Mouse (Mus musculus) gastrocnemius, postnatal 25 days (tissue): ENCODE data around the gene Rnf224. TPM values are rescaled to one million over a fixed set of nuclear protein-coding genes. Genes with fewer than 3 reads are reported as not detected.

Experiments
- DNase-seq: peaks from one replicate; pipeline ENCODE4 v3.0.0; 2022
- total RNA-seq, 2 experiments: library from RNA; stranded (reverse); gene quantifications; 1 replicate in 1 of 2; 2 replicates in 1 of 2; pipeline ENCODE4 v1.2.3; 2021

Gene Rnf224
- total RNA-seq, 2 experiments from 2014 or later, result not detected

DNA sequence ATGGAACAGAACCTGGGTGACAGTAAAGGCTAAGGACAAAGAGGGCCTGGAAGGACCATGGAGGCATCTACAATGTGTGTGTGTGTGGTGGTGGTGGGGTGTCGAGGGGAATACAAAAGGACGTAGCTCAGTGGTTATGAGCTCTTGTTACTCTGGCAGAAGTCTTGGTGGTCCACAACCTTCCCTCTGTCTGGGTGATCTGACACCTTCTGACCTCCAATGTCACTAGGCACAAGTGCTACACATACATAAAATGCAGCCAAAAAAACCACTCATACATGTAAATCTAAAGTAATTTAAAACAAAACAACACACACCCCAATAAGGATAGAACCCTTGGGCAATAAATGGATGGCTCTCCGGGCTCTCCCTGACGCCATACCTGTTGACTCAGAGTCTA is 9.2 kb downstream of the Rnf224 start:
- DNase-seq, result no peak

DNA sequence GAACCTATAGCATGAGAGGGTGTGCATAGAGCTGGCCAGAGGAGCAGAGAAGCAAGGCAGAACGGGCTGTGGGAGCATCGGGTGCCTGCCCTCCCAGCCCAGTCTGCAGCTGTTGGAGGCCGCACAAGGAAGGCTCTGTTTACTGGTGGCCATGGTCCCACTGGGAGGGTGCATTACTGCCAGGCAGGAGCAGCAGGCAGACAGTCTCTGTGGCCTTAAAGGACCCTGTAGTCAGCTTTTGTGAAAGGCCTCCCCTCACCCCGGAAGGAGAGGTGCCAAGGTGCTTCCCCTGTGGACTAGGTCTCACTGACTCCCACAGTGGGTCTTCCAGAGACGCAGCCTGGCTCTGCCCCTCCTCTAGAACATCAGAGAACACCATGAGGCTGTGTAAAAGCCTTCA is 9.7 kb downstream of the Rnf224 start:
- peak; percentile 71 for DNase-seq

DNA sequence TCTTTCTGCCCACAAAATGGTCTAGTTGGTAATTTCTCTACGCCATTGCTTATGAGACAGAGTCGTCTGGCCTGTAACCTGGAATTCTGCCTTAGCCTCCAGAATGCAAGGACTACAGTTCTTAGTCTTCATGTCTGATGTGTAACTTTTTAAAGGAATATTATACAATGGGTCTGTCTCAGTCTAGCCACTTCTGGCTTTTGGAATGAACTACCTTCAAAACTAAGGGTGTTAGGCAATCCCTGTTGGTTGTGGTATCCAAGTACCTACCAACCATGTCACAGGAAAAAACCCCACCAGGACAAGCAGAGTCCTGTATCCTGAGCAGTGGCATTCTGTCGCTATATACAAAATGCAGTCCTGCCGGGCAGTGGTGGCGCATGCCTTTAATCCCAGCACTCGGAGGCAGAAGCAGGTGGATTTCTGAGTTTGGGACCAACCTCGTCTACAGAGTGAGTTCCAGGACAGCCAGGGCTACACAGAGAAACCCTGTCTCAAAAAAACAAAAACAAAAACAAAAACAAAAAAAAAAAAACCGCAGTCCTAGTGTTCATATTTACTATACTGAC is 10.7 kb downstream of the Rnf224 start:
- DNase-seq, result no peak

DNA sequence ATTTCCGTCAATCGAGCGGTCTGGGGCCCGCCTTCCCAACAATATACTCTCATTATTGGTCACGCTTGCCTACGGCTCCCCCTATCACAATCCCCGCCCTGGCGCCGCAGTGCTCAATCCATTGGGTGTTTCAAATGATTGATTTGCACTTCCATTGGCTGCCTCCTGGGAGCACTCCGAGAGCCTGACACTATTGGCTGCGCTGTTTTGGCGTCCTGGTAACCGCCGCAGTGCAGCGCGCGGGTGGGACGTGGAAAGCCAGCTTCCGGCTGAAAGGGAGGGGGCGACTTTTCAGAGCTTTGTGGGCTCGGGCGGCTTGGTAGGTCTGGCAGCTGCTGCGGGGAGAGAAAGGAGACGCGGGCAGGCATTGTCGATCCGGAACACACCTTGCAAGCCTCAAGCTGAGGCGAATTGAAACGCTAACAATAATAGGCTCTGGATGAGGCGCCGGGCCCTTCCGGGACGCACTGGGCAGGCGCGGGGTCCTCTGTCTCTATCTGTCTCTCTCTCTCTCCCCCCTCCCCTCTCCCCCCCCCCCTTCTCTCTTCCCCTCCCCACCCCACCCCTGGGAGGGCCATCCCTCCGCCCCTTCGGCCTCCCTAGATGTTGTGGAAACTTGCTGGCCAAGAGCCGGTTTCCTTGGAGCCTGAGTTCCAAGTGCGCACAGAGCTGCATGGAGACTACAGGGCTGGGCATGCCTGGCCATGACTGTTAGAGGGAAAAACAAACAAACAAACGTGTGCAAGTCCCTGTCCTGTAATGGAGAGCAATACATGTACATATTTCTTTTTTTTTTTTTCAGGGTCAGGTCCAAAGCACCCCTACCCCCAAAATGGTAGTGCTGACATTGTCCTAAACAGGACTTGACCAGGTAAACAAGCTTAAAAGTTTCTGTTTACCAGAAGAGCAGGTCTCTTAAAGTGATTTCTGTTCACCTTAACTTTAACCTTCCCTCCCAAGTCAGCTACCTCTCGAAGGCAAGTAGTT is 11.5 kb downstream of the Rnf224 start:
- DNase-seq, result peak; percentile 99

DNA sequence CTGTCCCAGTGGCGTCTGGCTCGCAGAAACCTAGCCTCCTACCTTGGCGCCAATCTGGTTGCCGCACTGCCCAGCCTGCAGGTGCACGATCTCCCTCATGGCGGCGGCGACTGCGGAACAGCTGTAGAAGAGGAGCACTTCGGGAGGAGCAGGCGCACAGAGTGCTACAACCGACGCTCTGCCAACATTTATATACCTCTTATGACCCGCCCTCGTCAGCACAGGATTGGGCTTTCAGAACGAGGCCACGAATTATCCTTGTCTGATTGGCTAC is 12.2 kb downstream of the Rnf224 start, which contains the start of gene Tubb4b:
Tubb4b (minus strand) TSS at position 211 of the 274 bp plus-strand sequence.
- DNase-seq, result no peak

DNA sequence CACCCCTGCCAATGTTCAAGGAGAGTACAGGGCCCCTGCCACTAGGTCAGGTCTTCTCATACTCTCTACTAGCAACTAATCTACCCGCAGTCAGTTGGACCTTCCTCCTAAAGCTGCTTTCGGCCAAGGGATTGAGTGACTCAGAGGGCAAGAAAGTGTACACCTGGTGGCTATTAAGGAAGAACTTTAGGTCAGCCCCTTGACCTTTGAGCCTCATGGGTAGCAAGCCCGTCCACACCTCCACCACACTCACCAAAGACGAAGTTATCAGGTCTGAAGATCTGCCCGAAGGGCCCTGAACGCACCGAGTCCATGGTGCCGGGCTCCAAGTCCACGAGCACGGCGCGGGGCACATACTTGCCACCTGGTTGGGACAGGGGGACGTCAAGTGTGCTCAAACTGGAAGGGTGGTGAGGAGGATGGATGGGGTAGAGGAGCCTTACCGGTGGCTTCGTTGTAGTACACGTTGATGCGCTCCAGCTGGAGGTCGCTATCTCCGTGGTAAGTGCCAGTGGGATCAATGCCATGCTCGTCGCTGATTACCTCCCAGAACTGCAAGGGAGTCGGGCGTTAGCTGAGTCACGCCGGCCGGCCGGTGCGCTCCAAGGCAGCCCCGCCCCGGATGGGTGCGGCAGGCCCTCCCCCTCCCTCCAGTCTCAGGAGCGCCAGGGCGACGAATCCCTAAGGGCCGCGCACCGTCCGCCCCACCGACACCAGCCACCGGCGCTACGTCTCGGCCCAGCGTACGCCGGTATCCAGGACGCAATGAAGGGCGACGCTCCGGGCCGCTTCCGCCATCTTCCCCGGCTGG is 12.7 kb downstream of the Rnf224 start:
- peak; percentile 87 for DNase-seq

DNA sequence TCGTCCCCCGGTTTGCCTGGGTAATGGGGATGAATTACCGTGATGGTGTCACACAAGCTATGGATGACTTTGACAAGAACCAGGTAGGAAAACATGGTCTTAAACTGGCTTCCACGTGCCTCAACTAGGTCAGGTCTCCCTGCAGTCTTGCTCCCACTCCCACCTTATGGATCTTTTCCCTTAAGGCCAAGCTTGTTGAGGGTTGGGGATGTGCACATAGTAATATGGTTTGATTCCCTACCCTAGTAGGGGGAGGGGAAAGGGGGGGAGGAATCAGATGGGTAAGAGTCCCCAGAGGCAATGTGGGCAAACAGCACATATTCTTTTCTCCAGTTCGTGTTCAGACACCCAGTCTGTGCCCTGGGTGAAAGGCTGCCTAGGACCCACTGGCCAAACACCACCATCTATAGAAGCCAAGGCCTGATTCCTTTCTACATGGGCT is 15.2 kb downstream of the Rnf224 start:
- no peak for DNase-seq

DNA sequence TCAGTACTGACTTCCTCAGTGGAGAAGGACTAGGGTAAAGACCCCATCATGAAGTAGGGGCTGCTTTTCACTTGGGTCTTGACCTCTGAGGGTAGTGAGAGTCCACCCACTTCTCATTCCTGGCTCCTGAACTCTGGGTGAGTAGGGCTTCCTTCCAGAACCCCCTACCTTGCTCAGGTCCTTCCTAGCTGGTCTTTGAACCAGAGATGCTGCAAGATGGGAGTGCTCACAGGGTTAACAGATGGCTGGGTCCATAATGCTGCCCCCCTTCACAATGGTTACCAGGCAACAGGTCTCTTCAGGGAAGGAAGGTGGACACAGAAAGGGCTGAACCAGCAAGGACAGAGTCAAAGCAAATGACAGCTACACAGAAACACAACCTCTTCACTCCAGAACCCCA is 18.1 kb downstream of the Rnf224 start, which contains the start of gene Fam166a:
Fam166a (plus strand) TSS at position 301 of the 400 bp plus-strand sequence.
- DNase-seq, result no peak

DNA sequence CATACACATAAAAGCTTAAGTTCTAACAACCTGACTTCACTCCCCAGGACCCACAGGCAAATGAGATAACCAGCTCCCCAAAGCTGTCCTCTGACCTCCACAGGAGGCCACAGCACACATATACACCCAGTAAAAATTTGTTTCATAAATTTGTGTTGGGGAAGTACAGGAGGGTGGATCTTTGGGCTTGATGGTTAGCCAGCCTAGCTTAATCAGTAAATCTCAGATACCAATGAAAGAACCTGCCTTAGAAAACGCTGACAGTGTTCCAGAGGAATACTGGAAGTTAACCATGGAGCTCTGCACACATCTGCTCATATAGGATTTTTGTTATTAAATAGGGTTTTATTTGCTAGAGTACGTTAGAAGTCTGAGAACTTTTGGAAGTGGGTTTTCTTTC is 18.9 kb downstream of the Rnf224 start:
- DNase-seq, result no peak

DNA sequence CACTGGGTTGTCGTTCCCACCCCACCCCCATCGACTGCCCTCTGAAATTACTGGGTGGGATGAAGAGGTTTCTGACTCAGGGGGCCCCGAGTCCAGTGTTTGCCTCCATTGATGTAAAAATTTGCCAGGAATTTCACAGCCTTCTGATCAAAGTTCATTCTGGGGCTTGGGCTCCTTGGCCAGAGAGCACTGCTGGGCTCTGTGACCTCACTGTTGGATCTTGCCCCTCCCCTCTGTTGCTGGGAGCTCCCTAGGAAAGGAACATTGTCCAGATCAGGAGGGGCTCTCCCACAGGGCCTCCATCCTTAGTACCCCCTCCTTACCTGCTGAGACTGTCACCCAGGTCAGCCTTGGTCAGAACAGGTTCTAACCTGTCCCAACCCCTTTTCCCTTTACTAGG is 22.1 kb downstream of the Rnf224 start, which contains the start of gene Stpg3:
Stpg3 (minus strand) TSS at position 194 of the 400 bp plus-strand sequence.
- no peak for DNase-seq

DNA sequence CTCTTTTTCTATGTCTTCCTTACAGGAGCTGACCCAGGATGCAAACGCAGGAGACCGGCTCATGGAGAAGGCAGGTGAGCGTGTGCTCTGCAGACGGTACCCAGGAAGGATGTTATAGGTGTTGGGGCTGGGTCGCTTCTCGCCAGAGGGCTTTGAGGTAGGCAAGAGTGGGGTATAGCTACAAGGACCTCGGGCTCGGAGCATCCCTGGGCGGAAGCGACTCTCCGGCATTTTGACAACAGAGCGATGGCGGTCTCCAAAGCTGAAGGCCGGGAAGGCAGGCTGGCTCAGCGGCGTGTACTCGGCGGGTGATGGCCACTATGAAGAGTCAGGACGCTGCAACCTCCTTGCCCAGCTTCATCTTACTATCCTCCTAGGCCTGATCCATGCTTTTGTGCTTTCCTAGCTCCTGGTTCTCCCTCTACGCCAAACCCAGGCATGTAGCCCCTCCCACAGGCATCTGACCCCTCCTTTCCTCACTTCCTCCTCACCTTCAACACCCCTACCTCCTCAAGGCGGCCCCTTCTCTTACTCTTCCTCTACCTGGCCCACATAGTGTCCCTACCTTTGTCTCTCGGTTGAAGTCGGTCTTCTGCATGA is 23.2 kb downstream of the Rnf224 start:
- no peak for DNase-seq

DNA sequence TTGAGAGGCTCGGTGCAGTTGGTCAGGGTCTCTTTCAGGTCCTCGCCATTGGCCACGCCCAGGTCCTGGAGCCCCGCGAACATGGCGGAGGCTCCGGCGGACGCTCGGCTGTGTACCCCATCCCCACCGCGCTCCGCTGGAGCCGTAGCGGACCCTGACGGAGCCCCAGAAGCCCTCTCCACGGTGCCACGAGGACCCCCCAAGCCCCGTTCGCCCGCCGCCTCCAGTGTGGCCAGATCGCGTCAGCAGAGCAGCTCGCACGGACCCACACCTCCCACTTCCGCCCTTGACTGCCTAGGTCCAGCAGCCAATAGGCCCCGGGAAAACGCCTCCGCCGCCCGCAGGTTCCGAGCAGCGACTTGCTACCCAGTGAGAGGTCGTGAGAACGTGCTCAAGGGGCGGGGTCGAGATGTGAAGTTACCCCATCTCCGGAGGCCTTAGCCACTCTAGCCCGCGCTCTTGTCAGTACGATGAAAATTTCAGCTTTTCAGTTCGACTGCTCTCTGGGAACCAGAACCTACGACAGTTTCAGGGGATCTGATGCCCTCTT is 25.4 kb downstream of the Rnf224 start, which contains the start of gene Nelfb:
Nelfb (minus strand) TSS at position 369 of the 550 bp plus-strand sequence.
- peak; percentile 89 for DNase-seq

DNA sequence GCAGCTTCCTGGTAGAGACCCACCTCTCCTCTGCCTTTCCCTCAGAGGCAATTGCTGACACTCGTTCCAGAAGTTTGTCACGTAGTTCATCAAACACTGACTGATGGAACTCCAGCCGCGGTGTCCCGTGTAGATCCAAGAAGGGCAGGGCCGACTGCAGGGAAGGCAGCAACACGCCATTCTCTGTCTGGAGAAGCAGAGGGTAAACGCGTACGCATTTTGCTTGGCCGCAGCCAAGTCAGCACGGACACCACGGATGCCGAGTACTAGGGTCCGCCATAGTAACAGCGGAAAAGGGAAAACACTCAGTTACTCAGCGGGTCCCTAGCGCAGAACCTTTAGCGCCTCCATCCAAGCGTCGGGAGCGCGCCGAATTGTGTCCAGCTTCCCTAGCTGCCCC is 25.9 kb downstream of the Rnf224 start:
- DNase-seq, result no peak

DNA sequence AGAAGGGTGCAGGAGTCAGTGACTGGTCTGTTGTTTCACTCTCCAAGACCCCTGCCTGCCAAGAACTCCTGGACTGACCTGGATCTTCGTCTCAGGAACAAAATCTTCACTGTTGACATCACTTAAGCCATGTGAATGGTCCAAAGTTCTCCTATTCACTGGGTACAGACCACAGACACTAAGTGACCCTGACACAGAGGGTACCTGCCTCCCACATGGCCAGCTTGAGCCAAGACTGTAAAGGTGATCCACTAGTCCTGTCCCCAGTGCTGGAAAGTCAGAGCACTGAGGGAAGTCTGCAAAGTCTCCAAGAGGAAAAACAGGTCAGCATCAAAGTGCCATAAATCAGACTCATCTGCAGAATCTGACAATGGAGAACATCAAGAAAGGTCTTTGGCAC is 29.0 kb downstream of the Rnf224 start:
- DNase-seq, result no peak

DNA sequence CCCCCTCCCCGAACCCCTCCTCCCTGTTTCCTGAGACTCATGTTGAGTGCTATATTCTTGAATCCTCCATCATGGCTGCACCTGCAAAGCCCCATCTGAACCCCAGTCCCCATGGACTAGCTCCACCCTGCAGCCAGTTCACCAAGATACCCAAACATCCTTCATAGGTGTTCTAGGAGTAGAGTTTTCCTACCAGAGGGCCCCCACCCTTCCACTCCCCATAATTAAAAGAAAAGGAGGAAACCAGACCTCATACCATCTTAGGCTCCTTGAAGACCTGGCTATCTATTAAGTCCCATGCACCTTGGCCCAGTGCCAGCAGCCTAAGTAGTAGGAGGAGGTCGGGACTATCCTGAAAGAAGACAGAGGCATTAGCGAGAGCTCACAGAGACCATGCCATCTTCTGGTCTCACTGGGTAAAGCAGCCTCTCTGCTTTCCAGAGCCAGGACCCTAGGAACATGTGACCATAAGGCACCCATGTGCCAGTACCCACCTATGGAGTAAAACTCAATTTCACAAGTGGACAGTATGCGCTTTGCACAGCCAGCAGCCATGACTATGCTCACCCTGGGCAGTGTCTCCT is 32.9 kb downstream of the Rnf224 start:
- DNase-seq, result no peak

DNA sequence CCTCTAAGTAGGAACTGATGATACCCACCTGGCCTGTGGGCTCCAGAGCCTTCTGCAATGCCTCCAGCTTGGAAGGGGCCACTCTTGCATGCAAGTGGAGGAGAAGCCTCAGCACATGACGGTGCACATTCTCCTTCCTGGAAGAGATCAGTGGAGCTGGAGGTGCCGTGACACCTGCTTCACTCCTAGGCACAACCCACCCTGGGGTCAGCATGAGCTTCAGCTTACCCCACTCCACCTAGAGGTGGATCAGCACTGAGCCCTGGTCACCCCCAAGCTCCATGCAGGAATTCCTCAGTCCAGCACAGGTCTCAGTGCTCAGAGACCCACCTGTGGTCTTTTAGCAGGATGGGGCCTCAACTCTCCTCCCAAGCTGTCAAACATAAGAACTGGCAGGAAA is 36.0 kb downstream of the Rnf224 start:
- no peak for DNase-seq

DNA sequence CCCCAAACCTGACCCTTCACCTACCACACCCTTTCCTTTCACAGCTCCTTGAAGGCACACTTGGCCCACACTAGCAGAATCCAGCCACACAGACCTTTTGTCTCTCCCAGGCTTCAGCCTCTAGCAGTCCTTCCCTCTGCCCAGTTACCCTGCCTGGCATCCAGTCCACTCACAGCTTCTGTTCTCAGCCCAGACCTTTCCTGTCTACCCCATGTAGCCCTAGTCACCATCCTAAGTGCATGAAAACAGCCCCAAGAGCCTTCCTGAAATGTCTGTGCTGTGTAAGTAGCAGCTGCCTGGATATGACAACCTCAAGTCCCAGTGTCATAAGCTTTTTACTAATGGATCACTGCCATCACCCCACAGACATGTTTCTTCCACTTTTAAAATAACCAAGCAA is 38.6 kb downstream of the Rnf224 start:
- DNase-seq, result no peak

DNA sequence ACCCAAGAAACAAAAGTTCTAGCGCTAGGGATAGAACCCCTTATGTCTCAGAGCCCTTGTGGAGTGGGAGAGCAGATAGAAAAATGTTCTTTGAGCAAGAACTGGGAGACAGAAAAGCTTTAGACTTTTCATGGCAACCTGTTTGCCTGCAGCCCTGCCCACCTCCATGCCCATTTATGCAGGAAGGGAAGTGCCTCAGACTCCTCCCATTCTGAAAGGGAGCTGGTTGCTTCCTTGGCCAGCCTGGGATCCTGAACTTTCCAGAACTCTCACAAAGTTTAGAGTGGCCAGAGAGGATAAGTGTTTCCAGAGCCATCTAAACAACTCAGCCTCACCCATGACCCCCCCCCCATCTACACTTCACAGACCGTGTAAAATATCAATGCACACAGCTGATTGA is 39.4 kb downstream of the Rnf224 start:
- DNase-seq, result no peak

DNA sequence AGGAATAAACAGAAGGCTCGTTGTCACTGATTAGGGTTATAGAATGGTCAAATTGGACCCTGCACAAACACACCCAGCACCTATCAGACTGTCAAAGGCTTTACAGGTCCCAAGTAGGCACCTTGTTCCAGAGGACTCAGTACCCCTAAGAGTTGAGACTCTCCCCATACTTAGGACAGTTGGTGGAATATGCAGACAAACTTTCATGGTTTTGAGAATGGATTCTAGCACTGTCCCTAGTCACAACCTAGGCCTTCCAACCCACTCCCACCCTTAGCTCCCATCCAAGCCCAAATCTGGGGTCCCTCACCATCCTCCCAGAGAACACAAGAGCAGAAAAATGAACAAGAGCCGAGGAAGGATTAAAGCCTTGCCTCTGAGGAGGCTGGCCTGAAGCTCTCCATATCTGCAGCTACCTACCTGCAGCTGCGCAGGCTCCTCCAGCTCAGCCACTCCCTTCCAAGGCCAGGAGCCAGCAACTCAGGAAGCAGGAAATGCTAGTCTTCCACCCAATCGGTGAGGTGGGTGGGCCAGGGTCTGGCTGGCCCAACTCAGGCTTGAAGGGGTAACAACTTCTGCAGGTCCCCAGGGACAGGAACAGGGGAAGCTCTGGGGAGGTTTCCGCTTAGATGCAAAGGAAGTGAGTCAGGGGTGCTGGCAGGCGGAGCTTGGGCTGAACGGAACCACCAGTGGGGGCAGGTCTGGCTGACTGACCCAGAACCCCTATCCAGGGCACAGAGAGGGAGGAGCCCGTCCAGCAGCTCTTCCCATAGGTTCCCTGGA is 40.2 kb downstream of the Rnf224 start, which contains the start of gene Tor4a:
Tor4a (minus strand) TSS at position 715 of the 783 bp plus-strand sequence.
- peak; percentile 78 for DNase-seq
